Mouse (Mus musculus) ES-E14 (cell line): ENCODE data around the gene Hmgb3.

Experiments
- CHD2 ChIP-seq: IDR thresholded peaks from 2 replicates; pipeline ENCODE4 v1.6.1; 2014; ENCODE audit warnings: mild to moderate bottlenecking, low read depth, low read length, inconsistent platforms
- HCFC1 ChIP-seq: IDR thresholded peaks from 2 replicates; pipeline ENCODE4 v1.6.1; 2012; ENCODE audit warnings: low read length, inconsistent platforms, borderline replicate concordance; ENCODE audit not compliant: insufficient read depth
- MAFK ChIP-seq: IDR thresholded peaks from 2 replicates; pipeline ENCODE4 v1.6.1; 2014; ENCODE audit warnings: mild to moderate bottlenecking, low read depth, low read length, inconsistent platforms; ENCODE audit not compliant: insufficient read depth
- ZC3H11A ChIP-seq: IDR thresholded peaks from 2 replicates; pipeline ENCODE4 v1.6.1; 2012; ENCODE audit warnings: low read depth, mild to moderate bottlenecking, inconsistent platforms, low read length, borderline replicate concordance
- ZNF384 ChIP-seq: IDR thresholded peaks from 2 replicates; pipeline ENCODE4 v1.6.1; 2012; ENCODE audit warnings: low read depth, low read length, inconsistent platforms

GRCm38 (mm10) chrX:71519252-71519651, 36.5 kb upstream of the Hmgb3 start:
- TF ChIP-seq CHD2 (no peak), HCFC1 (no peak), ZNF384 (no peak), ZC3H11A (no peak), MAFK (no peak)
